Mouse (Mus musculus) heart, embryonic 12.5 days (tissue): ENCODE measurements around the gene Slc9a8. TPM values are rescaled to one million over a fixed set of nuclear protein-coding genes. Genes with fewer than 3 reads are reported as not detected.

ENCODE experiments used
- ATAC-seq: fragments of 200-750 bp; cut with Nextera tagmentation; 2 replicates; pipeline ENCODE4 v1.8.0; 2017; ENCODE audit warnings: moderate TSS enrichment, moderate library complexity; ENCODE audit not compliant: insufficient number of reproducible peaks, low FRiP score
- H3K27ac ChIP-seq: fragments of 300-500 bp; sonication (generic); 2 replicates; pipeline ENCODE4 v1.5.1; 2016; ENCODE audit warnings: mild to moderate bottlenecking, moderate library complexity; ENCODE audit not compliant: poor library complexity, severe bottlenecking
- H3K27me3 ChIP-seq: fragments of 300-500 bp; sonication (generic); replicated peaks from 2 replicates; pipeline ENCODE4 v1.6.1; 2016; ENCODE audit warnings: mild to moderate bottlenecking, moderate library complexity
- H3K36me3 ChIP-seq: fragments of 300-500 bp; sonication (generic); 2 replicates; pipeline ENCODE4 v1.6.1; 2016; ENCODE audit warnings: mild to moderate bottlenecking, moderate library complexity
- H3K4me1 ChIP-seq: fragments of 300-500 bp; sonication (generic); replicated peaks from 2 replicates; pipeline ENCODE4 v1.6.1; 2016; ENCODE audit warnings: mild to moderate bottlenecking
- H3K4me2 ChIP-seq: fragments of 300-500 bp; sonication (generic); 2 replicates; pipeline ENCODE4 v1.6.1; 2016; ENCODE audit warnings: mild to moderate bottlenecking, moderate library complexity
- H3K4me3 ChIP-seq: fragments of 300-500 bp; sonication (generic); 2 replicates; pipeline ENCODE4 v1.5.1; 2016; ENCODE audit warnings: mild to moderate bottlenecking
- H3K9ac ChIP-seq: fragments of 300-500 bp; sonication (generic); 2 replicates; pipeline ENCODE4 v1.6.1; 2016; ENCODE audit warnings: mild to moderate bottlenecking, moderate library complexity
- H3K9me3 ChIP-seq: fragments of 300-500 bp; sonication (generic); replicated peaks from 2 replicates; pipeline ENCODE4 v1.6.1; 2016; ENCODE audit warnings: mild to moderate bottlenecking, moderate library complexity
- WGBS: fragments of 180-500 bp; shearing (Covaris S2); methylation state at CpG from one replicate; pipeline ENCODE4 v1.1.7; 2016; 5-methylcytosine and 5-hydroxymethylcytosine counted together
- polyA plus RNA-seq: library from polyadenylated mRNA; unstranded; fragments of >200 nt; fragmentation: Nextera tagmentation; extraction: Ambion mirVana; gene quantifications from 2 replicates; pipeline ENCODE4 v1.2.1, GENCODE M21; 2016

The Slc9a8 gene
- polyA plus RNA-seq, 1 experiment from 2014 or later = 22.6 TPM

- WGBS = 75% methylated on average over 7 of the region's 7 CpGs
- Histone ChIP-seq H3K4me1 (peaks cover 6% of the 10 kb centered on the region), H3K27me3 (no peaks in the 10 kb centered on the region), H3K36me3 (peaks cover 3% of the 10 kb centered on the region; the same call in 1 of the 2 replicates), H3K4me3 (no peak overlapping the region), H3K9me3 (no peaks in the 10 kb centered on the region), H3K4me2 (no peak overlapping the region), H3K27ac (no peak overlapping the region), H3K9ac (no peak overlapping the region)
- no peak for ATAC-seq
Measured at GRCm38 (mm10) chr2:167496437-167496836, 74.9 kb downstream of the Slc9a8 start.

- Histone ChIP-seq H3K4me1 (no peaks in the 10 kb centered on the region), H3K4me3 (no peak overlapping the region), H3K9me3 (no peaks in the 10 kb centered on the region), H3K9ac (no peak overlapping the region), H3K27me3 (no peaks in the 10 kb centered on the region), H3K27ac (no peak overlapping the region), H3K36me3 (peaks cover 3% of the 10 kb centered on the region; the same call in 1 of the 2 replicates), H3K4me2 (no peak overlapping the region)
- no peak for ATAC-seq
- 80% methylated on average over 5 of the region's 5 CpGs for WGBS
Measured at GRCm38 (mm10) chr2:167497272-167497671, 75.8 kb downstream of the Slc9a8 start.

- Histone ChIP-seq H3K4me2 (peak overlapping the region; percentile 93), H3K4me3 (peak overlapping the region; percentile 92), H3K27ac (no peak overlapping the region), H3K27me3 (no peaks in the 10 kb centered on the region), H3K4me1 (peaks cover 35% of the 10 kb centered on the region), H3K36me3 (peaks cover 10% of the 10 kb centered on the region; the same call in 1 of the 2 replicates), H3K9ac (peak overlapping the region; percentile 93; the same call in 1 of the 2 replicates), H3K9me3 (no peaks in the 10 kb centered on the region)
- ATAC-seq = peak; percentile 14; the same call in 1 of the 2 replicates
- WGBS = 39% methylated on average over 13 of the region's 13 CpGs
Measured at GRCm38 (mm10) chr2:167502554-167503252, 81.2 kb downstream of the Slc9a8 start.

GRCm38 (mm10) chr2:167503253-167503895 lies 81.9 kb downstream of the Slc9a8 start:
- Histone ChIP-seq H3K27ac (peak overlapping the region; percentile 75), H3K27me3 (no peaks in the 10 kb centered on the region), H3K36me3 (peaks cover 16% of the 10 kb centered on the region; the same call in 1 of the 2 replicates), H3K9me3 (no peaks in the 10 kb centered on the region), H3K9ac (peak overlapping the region; percentile 93), H3K4me2 (peak overlapping the region; percentile 93), H3K4me3 (peak overlapping the region; percentile 92), H3K4me1 (peaks cover 41% of the 10 kb centered on the region)
- WGBS = under 1% methylated on average over 85 of the region's 85 CpGs
- ATAC-seq = peak; percentile 88

GRCm38 (mm10) chr2:167503896-167504349 lies 82.4 kb downstream of the Slc9a8 start:
- Histone ChIP-seq H3K4me3 (peak overlapping the region; percentile 92), H3K4me1 (peaks cover 41% of the 10 kb centered on the region), H3K9ac (peak overlapping the region; percentile 93), H3K36me3 (peaks cover 21% of the 10 kb centered on the region), H3K27me3 (no peaks in the 10 kb centered on the region), H3K27ac (peak overlapping the region; percentile 75), H3K9me3 (no peaks in the 10 kb centered on the region), H3K4me2 (peak overlapping the region; percentile 93)
- under 1% methylated on average over 32 of the region's 32 CpGs for WGBS
- peak; percentile 33 for ATAC-seq

- Histone ChIP-seq H3K9ac (0 out of 2 replicates have a peak overlapping the region, but pooled peaks have one; percentile 24), H3K4me3 (no peak overlapping the region), H3K27ac (no peak overlapping the region), H3K4me2 (peak overlapping the region; percentile 93; the same call in 1 of the 2 replicates), H3K9me3 (no peaks in the 10 kb centered on the region), H3K36me3 (peaks cover 26% of the 10 kb centered on the region), H3K4me1 (peaks cover 47% of the 10 kb centered on the region), H3K27me3 (no peaks in the 10 kb centered on the region)
- ATAC-seq = no peak
- WGBS = 80% methylated on average over 3 of the region's 3 CpGs
Measured at GRCm38 (mm10) chr2:167505127-167505526, 83.6 kb downstream of the Slc9a8 start.

- ATAC-seq = no peak
- Histone ChIP-seq H3K36me3 (peaks cover 35% of the 10 kb centered on the region), H3K27ac (no peak overlapping the region), H3K4me3 (no peak overlapping the region), H3K9ac (no peak overlapping the region), H3K9me3 (no peaks in the 10 kb centered on the region), H3K27me3 (no peaks in the 10 kb centered on the region), H3K4me2 (no peak overlapping the region), H3K4me1 (peaks cover 56% of the 10 kb centered on the region)
- WGBS = 94% methylated on average over 10 of the region's 10 CpGs
Measured at GRCm38 (mm10) chr2:167506546-167507260, 85.2 kb downstream of the Slc9a8 start.

- Histone ChIP-seq H3K27ac (no peak overlapping the region), H3K9me3 (no peaks in the 10 kb centered on the region), H3K4me1 (peaks cover 55% of the 10 kb centered on the region), H3K36me3 (peaks cover 46% of the 10 kb centered on the region), H3K4me3 (no peak overlapping the region), H3K27me3 (no peaks in the 10 kb centered on the region), H3K9ac (no peak overlapping the region), H3K4me2 (no peak overlapping the region)
- ATAC-seq = no peak
- 72% methylated on average over 3 of the region's 3 CpGs for WGBS
Measured at GRCm38 (mm10) chr2:167507719-167508385, 86.3 kb downstream of the Slc9a8 start.

- no peak for ATAC-seq
- Histone ChIP-seq H3K27me3 (no peaks in the 10 kb centered on the region), H3K36me3 (peaks cover 53% of the 10 kb centered on the region), H3K4me2 (no peak overlapping the region), H3K9me3 (no peaks in the 10 kb centered on the region), H3K27ac (no peak overlapping the region), H3K4me3 (no peak overlapping the region), H3K4me1 (peaks cover 54% of the 10 kb centered on the region), H3K9ac (no peak overlapping the region)
- WGBS = 97% methylated on average over 4 of the region's 4 CpGs
Measured at GRCm38 (mm10) chr2:167508569-167508968, 87.1 kb downstream of the Slc9a8 start.

GRCm38 (mm10) chr2:167510485-167510884 lies 89.0 kb downstream of the Slc9a8 start:
- Histone ChIP-seq H3K36me3 (peaks cover 71% of the 10 kb centered on the region), H3K27me3 (no peaks in the 10 kb centered on the region), H3K27ac (peak overlapping the region; percentile 74), H3K4me2 (peak overlapping the region; percentile 8; the same call in 1 of the 2 replicates), H3K9me3 (no peaks in the 10 kb centered on the region), H3K9ac (peak overlapping the region; percentile 7; the same call in 1 of the 2 replicates), H3K4me3 (no peak overlapping the region), H3K4me1 (peaks cover 42% of the 10 kb centered on the region)
- 32% methylated on average over 3 of the region's 3 CpGs for WGBS
- ATAC-seq = peak; percentile 70
